Mouse (Mus musculus): ENCODE data around the gene Cacna2d1.

The Cacna2d1 gene

DNA sequence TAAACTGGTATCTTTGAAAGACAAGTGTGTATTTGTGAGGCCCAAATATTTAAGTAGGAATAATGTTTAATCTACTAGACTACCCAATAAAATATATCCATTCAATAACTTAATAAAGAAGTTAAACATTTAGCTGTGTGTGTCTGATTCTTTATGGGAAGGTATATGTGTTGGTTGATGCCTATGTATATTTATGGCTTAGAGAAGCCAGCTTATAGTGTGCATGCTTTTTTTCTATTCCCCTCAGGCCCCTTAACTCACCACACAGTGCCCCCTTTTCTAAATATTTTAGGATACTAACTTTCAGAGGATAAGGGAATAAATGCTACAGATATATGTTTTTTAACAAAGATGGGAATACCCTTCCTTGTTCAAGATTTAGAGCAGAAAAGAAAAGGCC, 128.8 kb downstream of the Cacna2d1 start:
- DNase-seq = no peak

DNA sequence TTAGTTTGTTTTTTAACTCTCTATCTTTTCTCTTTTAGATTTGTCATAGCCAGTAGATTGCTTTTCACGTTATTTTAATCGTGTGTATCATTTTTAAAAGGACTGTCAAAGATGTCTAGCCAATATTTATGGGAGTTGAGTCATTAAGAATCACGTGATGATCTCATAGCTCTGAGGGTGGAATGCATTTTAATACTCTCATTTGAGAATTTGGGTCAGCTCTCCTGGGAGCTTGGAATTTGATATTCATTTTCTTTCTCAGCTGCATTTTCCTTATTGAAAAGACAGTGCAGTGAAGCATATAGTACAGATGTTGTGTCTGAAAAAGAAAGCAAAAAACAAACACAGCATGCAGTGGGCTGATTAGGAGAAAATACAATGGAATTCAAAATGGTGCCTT, 129.5 kb downstream of the Cacna2d1 start:
- no peak for DNase-seq

DNA sequence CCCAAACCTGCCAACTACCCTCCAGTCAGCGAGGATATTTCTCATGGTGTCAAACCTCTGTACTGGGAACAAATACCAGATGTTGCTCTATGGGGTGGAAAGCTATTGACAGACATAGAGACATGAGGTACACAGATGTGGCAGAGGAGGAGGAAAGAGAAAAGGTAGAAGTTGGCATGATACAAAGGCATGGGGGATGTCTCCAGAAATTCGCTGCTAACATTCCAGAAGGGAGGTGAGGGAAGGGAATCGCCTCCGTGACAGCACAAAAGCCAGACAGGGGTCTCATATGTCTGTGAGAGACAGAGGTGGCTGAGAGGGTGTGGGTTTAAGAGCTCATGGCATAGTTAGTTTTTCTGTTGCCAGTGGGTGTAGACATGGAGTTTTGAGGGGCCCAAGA, 131.3 kb downstream of the Cacna2d1 start:
- no peak for DNase-seq

DNA sequence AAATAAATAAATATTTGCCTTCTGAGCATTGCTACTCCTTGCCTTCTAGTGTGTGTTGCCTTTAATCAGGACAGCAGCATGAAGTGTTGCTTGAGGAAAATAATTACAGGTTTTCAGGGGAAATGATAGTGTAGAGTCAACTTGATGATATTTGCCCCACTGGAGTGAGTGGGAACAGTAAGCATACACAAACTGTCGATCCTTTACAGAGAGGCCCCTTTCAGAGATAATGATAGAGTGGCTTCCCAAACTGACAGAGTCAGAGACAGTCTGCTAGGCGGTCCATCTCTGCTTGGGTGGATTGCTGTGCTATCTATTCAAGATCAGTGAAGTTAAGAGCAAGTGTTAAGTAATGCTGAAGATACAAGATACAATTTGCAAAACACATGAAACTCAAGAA, 147.8 kb downstream of the Cacna2d1 start:
- no peak for DNase-seq

DNA sequence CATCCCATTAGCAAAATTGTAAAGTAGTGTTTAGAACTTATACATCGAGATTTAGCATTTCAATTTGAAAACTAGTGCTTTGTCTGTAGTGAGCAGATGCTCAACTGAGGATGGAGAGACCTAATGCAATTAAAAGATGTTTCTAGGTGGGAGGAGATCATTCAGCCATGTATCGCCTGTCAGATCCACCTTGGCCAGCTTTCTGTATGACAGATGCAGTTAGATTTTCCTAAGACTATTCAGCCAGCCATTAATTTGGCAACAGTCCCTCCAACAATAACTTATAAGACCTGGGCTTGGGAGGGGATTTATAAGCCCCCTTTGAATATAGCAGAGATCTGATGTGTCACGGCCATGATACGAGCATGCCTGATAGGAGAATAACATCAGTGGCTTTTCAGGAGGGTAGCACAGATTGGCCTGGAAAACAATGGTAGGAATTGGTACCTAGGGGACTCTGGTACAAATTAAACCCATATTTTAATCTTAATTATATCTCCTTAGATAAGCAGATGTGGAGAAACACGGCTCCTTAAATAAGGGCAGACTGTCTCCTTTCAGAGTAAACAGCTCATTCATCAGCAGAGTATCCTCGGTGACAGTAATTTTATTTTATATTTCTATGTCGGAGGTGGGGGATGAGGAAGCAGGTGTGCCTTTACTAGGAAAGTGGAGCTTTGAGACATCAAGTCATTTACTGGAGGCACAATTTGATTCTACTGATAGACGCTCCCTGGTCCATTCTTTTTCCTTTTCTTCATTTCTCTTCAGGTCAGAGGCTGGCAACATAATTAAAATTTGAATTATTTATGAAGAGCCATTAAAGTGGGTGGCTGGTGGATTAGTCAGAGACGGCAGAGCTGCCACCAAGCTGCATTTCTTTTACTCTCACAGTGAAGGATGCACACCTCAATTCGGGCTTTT, 152.8 kb downstream of the Cacna2d1 start:
- no peak for DNase-seq

DNA sequence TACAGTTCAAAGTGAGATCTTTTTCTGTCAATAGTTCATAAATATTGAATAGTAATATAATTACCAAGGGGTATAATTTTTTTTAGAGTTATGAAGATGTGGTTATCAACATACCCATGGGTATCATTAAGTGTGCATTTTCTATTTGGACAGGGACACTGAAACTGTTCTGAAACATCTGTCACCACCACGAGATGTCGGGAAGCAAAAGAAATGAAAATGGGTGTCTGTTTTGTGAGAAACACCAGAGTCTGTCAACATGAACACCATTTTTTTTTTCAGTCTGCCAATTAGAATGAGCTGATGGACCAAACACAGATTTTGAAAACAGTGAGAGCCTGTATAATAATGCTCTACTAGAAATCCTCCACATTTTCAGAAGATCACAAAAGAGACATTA, 153.5 kb downstream of the Cacna2d1 start:
- DNase-seq = no peak

DNA sequence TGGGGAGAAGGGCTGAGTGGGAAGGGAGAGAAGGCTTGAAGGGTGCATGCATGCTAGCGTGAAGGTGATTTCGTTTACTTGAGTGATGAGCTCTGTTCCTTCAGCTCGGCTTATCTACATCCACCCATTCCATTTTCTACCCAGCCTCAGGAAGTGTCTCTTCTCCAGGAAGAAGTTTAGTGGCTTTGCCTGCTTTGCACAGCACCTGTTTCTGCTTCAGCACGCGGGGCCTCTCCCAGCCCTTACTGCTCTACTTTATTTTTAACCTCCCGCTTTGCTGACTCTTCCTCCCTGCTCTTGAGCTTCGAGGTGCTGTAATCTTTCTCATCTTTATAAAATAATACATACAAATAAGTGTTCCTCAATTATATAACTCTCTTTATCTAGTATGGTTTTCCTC, 158.0 kb downstream of the Cacna2d1 start:
- DNase-seq = no peak

DNA sequence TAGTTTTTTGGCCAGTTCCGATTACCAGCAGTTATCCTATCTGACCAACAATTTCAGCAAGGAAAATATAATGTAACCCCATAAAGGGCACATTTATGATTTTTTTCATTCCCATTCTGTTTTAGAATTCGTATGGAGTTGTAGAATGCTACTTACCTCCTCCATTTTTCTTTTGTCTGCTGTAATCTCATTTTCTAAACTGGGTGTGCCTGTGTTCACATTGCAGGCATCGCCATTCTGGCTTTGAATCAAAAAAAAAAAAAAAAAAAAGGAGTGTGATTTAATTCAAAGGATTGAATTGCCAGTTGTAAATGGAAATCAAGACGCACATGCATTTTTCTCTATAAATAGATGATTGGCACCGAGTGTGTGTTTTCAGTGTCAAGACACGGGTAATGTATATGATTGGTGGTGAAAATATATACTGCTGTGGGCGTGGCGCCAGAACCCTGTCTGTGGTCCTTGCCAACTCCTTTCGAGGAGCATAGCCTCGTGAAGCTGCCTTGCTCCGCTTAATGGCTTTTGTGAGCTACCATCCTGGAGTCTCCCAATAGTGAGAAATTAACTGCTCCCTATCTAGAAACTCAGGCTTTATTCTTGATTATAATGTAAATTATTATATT, 158.7 kb downstream of the Cacna2d1 start:
- DNase-seq = no peak

DNA sequence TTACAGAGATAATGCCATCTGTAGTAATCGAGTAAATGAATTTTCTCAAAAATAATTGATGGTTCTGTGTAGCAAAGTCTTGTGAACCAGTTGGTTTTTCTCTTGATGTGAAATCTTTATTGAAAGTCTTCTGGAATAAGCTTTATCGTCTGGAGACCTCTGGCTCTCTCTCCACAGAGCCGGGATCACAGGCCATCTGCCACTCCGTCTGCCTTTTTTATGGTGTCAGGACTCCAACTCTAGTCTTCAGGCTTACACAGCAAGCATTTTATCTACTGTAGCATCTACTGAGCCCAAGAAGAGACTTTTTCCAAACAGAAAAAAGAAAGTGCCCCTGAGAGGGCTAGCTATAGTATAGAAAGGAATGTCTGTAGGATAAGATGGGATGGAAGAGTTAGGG, 160.9 kb downstream of the Cacna2d1 start:
- DNase-seq = no peak

DNA sequence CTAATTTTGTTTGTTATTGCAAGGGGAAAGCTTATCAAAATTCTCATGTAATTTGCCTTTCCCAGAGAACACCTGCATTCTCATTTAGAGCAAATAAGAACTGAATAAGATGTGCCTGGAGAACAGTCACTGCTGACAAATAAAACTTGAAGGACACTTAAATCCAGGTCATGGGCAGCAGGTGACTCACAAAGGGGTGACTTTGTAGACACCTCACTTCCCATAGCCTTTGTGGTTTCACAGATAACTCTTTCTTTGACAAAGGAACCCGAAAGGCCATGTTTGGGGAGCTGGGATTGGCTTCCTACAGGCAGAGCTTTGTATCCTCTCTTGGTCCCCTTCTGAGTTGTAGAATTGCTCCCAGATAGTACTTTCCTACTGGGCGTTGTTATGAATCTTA, 164.3 kb downstream of the Cacna2d1 start:
- no peak for DNase-seq

DNA sequence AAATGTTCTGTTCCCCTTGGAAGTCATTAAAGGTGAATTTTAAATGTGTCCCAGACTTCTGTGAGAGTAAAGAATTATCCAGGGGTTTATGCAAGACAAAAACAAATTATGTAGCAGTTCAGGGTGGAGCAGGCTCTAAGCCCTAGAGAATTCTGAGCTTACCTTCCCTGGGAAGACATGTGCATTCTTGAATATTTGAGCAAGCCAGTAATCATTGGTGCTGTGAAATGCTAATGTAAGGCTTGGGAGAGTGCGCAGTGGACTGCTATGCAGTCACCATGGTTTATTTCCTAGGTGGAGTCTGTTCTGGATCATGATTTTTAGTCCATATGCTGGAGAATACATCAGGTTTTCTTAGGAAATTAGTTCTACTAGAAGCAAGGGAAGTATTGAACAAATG, 167.3 kb downstream of the Cacna2d1 start:
- DNase-seq = no peak

DNA sequence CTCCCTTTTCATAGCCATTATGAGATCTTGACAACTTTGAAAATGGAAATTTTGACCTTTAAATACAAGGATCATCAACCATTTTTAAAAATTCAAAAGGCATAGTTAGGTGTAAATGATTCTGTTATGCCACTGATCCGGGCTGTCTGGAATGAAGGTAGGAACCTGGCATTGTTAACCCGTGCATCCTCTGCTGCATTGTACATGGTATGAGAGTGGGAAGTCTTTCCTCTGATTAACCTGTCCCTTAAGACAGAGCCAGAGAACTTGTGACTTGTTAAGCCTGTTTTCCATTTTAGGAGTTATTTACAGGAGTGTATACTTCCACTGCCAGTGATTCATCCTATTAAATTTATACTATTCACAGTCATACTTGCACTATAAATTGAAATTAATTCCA, 171.2 kb downstream of the Cacna2d1 start:
- no peak for DNase-seq

DNA sequence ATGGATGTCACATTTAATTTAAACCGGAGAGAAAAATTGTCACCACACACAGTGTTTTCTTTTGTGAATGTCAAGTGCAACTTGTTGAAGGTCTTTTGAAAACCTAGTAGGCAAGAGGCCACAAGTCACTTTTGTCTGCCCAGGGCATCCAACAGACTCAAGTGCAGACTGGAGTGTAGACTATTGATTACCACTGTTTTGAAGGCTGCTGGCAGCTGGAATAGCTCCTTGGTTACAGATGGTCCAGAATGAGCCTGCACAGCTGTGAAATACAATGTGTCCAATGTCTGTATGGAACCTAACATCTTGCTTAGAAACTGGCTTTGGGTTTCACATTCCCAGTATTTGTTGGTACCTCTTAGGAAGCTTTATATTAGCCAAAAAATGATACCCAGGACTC, 176.2 kb downstream of the Cacna2d1 start:
- no peak for DNase-seq

DNA sequence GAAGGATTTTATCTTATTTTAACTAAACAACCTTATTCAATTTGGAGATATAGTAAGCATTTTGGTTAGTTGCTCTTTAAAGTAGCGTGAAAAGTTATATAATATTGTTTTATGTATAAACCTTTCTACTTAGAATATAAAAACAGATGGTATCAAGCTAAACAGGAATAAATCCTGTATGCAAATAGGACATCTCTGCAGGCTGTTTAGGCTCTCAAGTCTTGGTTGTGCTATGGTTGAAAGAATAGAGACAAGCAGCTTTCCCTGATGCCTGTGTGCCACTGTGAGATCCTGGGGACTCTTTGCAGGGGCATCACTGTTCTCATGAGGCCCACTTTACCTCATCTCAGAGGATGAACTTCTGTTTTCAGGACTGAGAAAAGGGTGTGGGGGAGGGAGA, 179.4 kb downstream of the Cacna2d1 start:
- no peak for DNase-seq

DNA sequence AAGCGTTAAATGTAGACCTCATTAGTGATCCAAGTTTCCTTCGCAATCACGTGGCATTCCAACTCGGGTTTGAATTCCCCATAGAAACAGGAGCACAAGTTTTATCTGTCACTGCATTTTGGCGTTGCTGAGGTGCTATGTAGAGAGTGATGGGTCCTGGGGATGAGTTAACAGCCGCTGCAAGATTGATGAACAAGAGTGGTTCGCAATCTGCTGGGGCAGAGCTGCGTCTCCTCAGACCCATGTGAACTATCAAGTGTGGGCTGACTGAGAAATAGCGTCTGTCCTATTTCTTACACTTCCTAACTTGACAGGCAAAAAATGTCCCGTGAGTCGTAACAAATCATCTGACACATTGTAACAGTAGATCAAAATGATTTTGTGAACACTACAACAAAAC, 186.8 kb downstream of the Cacna2d1 start:
- DNase-seq = no peak

DNA sequence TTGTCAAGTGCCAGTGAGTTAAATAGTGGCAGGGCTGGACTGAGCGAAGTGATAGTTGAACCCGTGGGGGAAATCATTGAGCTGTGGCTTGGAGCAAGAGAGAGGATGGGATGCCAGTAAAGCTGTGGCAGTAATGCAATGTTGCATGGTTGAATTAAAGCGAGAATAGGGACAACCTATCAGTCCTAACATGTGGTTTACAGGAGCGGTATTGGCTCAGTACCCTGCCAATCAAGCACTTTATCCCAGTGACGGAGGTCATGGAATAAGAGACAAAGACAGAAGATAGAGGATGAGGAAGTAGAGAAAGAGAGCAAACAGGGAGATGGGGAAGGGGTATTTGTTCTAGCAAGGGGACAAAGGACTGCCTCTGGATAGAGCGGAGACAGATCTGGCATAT, 187.6 kb downstream of the Cacna2d1 start:
- no peak for DNase-seq

DNA sequence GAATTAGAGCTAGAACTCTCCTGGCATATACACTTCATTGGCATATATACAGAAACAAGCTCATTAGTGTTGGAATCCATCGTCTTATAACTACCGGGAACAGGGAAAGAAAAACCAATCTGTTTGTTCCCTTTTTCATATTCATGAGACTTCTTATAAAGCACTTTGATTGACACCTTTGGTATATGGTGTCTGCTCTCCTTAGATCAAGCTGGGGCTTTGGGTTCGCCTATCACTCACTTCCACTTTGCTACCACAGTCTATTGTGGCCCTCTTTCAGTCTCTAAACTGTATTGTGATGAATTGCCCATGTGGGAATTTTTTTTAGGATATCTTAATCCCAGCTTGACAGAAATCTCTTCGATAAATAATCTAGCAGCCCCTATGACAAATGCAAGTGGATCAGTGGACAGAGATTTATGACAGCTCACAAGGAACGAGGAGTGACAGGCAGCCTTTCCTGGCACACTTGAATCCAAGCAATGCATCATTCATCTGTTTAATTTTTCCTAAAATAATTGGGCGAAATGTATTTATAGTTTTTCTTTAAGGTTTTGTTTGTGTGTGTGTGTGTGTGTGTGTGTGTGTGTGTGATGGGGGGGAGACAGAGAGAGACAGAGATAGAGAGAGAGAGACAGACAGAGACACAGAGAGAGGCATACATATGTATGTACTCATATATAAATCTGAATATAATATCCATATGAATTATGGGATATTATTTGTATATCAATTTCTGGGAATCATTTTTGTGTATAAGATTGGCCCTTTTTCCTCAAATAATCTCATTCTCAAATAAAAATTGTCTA, 200.0 kb downstream of the Cacna2d1 start:
- DNase-seq = no peak

DNA sequence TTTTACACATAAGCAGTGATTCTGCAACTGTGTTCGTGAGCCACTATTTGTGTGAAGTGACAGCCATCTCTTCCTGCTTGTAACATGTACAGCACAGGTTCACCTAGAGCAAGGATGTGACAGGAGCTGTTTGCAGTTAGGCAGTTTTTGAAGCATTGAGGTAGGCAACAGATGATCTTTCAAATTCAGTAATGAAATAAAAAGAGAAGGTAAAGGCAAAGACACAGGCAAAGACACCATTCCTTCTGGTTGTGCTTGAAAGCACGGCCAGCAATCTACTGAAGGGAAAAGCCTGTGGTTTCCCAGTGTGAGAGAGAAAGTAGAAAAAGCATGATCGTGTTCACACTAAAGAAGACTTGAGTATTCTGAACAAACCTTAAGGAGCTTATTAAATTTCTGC, 201.5 kb downstream of the Cacna2d1 start:
- DNase-seq = no peak

DNA sequence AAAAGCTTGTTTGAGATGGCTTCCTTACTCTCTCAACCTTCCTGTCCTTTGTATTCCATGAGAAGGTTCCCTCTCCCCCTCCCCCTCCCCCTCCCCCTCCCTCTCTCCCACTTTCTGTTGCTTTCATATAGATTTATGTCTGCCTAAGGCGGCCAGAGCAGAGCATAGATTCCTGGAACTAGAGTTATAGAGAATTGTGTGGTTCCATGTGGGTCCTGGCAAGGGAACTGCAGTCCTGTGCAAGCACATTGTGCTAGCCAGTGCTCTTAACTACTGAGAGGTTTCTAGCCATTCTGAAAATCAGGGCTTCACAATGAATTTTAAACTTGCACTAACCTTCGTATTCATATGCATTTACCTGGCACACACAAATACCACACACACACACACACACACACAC, 202.3 kb downstream of the Cacna2d1 start:
- DNase-seq = no peak

DNA sequence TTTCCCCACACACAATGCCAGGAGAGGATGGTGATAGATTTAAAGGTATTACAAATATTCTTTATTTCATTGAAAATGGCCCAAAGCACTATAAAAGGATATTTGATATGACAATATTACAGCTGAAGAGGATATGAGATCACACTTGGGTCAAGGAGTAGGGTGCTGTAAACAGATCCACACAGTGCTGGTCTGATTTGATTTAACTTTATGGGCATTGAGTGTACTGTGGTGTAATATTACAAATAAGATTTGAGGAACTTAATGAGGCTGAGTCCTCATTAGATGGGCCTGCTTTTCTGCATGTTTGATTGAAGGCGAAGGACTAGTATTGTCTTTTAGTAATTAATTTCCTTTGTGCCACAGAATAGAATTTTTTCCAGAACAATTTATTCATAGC, 212.1 kb downstream of the Cacna2d1 start:
- DNase-seq = no peak

DNA sequence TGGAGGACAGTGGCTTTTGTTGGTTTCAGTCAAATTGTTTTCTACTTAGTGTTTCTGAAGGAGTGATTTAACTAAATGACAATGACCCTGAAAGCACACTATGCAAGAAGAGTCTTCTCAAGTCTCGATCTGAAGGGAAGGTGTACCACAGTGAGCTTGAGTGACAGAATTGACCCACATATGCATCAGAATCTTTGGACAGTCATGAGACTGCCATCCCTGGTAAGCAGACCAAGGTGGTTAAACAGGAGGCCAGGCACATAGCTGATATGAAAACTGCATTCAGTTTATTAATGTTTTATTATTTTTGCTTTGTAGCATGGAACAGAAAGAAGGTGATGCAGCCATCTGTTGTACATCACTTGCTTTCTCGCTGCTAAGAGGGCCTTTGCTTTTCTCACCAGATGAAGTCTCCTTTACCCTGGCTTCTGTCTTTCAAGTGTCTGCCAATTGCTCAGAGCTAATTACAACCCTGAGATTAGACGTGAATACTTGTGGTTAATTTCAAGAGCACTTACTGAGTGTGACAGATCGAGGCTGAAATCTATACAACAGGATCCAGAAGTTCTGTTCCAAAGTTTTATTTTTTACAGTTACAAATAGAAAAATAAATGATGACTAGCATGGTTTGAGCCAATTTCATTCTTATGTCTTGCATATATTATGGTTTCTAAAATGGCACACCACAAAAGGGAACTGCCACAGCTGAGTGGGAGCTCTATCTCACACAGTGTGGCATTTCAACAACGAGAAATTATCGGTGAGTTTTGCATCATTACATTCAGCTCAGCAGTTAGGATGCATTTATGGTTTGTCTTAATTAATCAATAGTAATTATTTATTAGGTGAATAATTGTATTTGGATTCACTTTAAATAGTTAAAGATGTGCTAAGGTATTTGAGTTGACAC, 221.1 kb downstream of the Cacna2d1 start:
- no peak for DNase-seq

DNA sequence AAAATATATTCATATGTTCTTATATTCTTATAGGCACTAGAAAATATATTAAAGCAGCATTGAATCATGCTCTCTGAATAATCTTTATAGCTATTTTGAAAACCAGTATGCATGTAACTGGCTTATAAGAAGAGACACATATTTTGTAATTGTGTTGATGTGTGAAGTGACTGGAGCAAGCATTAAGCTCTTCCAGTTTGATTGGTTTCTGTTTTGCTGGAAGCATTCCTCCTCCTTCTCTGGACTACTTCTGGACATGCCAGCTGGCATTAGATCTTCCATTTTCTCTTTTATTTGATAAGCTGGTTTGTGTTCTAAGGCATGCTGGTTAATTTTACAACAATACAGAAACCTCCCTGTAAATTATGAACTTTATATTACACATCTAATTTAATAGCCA, 228.8 kb downstream of the Cacna2d1 start:
- DNase-seq = no peak
